ENCODE assay signal across 11 mouse cellular contexts in genomic region chr7:139133446-139133845, GRCm38 (mm10). TPM values are rescaled to one million over a fixed set of nuclear protein-coding genes. Genes with fewer than 3 reads are reported as not detected.
DNase-seq lines count a peak whose midpoint lies in the region; TF ChIP-seq lines count a peak whose summit lies in the region.
"Had no signal": no experiment of that assay in that cellular context is flagged by ENCODE, and none has a peak within 500 bp of the region (broad histone marks: within the 10 kb centered on the region; RNA-seq: fewer than 3 reads in every experiment).

No protein-coding gene starts in this region.

- intact Hi-C loops in heart, postnatal 25 days (cut with DNase I), result no loop called here

- TF ChIP-seq POLR2A in brain, embryonic 14.5 days (IDR thresholded peaks at IDR 0.05; ENCODE audit: borderline replicate concordance, extremely low read depth, insufficient read depth, insufficient read length, poor library complexity, severe bottlenecking), result no peak

- TF ChIP-seq CTCF in brain, embryonic 14.5 days (IDR thresholded peaks at IDR 0.05; ENCODE audit: borderline replicate concordance, extremely low read depth, insufficient read depth, insufficient read length), result no peak

- peak; percentile 16 for DNase-seq in heart, adult 8-10 months (ENCODE audit: low spot score)
- no peak for DNase-seq in heart, postnatal 25 days (ENCODE audit: low spot score)
- DNase-seq in ovary, adult 18-20 months (ENCODE audit: low spot score), result peak; percentile 60
- no peak for DNase-seq in ovary, postnatal 14 days (ENCODE audit: low spot score)
- DNase-seq in brain, embryonic 14.5 days (ENCODE audit: low read depth), result peak; percentile 71
- DNase-seq in layer of hippocampus, postnatal 36 days, result peak; percentile 50
- DNase-seq in spleen, adult 12 weeks (ENCODE audit: low spot score), result no peak
- DNase-seq in gastrocnemius, postnatal 25 days, result no peak
- DNase-seq: spleen, adult 18-20 months; thymus, postnatal 14 days had no signal

RNA-seq across cellular contexts. Expression of gene Dpysl4, which starts 47.6 kb away (rescaled TPM):
- total RNA-seq in heart, adult 8-10 months (2022), result 1 to 10 TPM; 4.1 to 6.3 (median 4.9) TPM
- total RNA-seq in heart, postnatal 25 days (2021), result 1 to 10 TPM; 4.9 to 5.7 TPM
- polyA plus RNA-seq in brain, embryonic 14.5 days (2012; rRNA removed), result 192 and 195 TPM in 2 replicates
- total RNA-seq in layer of hippocampus, postnatal 36 days (2021), result 10 to 100 TPM; 48.3 to 58.7 TPM
- under 1 TPM; 0.28 to 0.35 TPM for total RNA-seq in gastrocnemius, postnatal 25 days (2021)
- total RNA-seq: CH12.LX had no signal

Comparison
In these comparisons a context has a peak if more than half of its experiments do, and no peak if none do; other contexts are left out.
1. DNase-seq: peak in heart, adult 8-10 months (single experiment), ovary, adult 18-20 months (single experiment), brain, embryonic 14.5 days (single experiment) and layer of hippocampus, postnatal 36 days (2 of 2); none in heart, postnatal 25 days (single experiment), ovary, postnatal 14 days (single experiment), spleen, adult 12 weeks (single experiment) and gastrocnemius, postnatal 25 days (single experiment).
2. RNA of gene Dpysl4, which starts 47.6 kb away (total RNA-seq): 48.3 to 58.7 TPM in layer of hippocampus, postnatal 36 days; 4.9 to 5.7 TPM in heart, postnatal 25 days, 4.1 to 6.3 TPM in heart, adult 8-10 months and 0.28 to 0.35 TPM in gastrocnemius, postnatal 25 days; every median in the first group is over 4 times any median in the second.